Mouse (Mus musculus): ENCODE measurements at regions not wholly inside any gene's neighbourhood (a gene's known extent, or its start where the extent isn't known, plus 50 kb on each side); places are given as distances from the start of the nearest gene placed in this dataset.
A peak's percentile ranks its signal among the peaks of the same experiment; 100 is the strongest.
"Not testable (repeated sequence)": the region's sequence is repeated elsewhere in the genome, so short reads cannot be mapped to it uniquely, and the experiment has no call there.

DNA sequence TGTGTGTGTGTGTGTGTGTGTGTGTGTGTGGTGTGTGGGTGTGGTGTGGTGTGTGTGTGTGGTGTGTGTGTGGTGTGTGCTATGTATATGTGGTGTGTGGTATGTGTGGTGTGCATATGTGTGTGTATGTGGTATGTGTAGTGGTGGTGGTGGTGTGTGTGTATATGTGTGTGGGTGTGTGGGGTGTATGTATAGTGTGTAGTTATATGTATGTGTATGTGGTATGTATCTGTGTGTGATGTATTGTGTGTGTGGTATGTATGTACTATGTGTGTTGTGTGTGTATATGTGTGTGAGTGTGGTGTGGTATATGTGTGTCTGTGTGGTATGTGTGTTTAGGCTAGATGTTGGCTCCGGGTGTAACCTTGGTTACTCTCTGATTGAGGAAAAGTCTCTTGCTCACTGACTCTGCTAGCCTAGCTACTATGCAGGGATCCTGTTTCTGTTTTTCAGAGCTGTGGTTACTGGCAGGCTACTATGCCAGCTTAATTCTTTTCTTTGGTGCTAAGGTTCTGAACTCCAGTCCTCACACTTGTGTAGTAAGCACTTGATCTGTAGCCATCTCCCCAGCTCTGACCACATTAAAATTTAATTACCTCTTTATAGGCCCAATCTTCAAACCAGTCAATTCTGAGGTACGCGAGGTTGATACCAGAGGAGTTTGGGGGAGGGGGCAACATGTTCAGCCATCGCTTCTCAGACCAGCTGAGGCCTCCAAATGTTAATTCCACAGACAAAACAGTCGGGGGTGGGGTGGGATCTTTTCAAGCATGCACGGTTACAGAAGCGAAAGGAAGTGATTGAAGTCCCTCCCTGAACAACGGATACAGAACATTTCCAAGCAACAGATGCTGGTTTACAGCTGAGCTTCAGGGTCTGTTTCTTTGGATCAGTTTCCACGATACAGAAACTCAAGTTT, 126.4 kb upstream of the Camk1g start:
- DNase-seq (ENCODE audit: low spot score in 2 of 2): peak in 1 of 2 experiments; percentile 11

DNA sequence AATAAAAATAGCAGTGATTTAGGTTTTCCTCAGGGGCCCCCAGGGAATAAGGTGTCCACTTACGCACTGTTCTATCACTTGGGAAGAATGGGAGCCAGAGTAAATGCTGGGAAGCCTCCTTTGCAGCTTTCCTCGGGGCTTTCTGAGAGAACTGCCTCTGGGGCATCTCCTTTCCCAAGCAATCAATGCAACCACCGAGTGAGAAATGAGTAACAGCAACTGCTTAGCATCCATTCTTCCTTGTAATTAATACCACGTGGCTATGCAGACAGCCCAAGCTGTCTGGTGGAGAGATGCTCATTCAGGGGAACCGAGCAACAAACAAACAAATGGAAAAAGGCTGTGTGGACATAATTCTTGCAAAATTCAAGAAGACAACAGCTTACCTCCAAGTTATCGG, 117.9 kb upstream of the Camk1g start:
- no peak for DNase-seq (ENCODE audit: low spot score in 2 of 2)

DNA sequence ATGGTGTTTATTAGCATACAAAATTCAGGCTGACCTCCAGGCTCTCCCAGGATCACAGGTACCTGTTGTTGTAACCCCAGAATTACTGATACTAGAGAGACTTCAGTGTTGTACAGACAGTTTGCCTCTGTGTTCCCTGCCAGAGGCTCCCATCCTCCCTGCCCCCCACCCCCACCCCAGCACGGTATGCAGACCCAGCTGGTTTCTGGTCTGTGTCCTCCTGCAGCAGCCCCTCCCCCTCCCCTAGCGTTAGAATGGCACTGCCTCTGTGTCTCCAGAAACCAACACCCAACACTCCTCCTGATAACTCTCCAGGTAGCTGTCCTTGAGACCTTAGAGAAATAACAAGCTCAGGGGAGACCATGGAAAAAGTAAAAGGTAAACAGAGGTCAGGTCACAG, 116.6 kb upstream of the Camk1g start:
- DNase-seq (ENCODE audit: low spot score in 2 of 2): not testable (repeated sequence)

DNA sequence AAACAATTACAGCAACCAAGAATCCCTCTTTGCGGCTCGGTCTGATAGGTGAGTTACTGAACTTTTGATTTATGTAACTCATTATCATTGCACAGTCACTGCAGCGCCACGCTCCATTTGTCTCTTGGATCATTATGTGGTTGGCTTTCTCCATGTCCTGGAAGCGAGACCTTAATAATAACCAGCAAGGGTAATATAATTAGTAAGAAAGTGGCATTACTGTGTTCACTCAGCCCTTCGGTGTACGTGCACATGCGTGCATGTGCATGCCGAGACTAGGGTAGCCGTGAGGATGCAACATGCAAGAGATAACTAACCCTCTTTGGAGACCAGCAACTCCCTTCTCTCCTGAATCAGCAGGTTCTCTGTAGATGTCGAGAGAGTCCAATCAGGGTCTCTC, 114.9 kb upstream of the Camk1g start:
- DNase-seq (ENCODE audit: low spot score in 2 of 2): no peak

DNA sequence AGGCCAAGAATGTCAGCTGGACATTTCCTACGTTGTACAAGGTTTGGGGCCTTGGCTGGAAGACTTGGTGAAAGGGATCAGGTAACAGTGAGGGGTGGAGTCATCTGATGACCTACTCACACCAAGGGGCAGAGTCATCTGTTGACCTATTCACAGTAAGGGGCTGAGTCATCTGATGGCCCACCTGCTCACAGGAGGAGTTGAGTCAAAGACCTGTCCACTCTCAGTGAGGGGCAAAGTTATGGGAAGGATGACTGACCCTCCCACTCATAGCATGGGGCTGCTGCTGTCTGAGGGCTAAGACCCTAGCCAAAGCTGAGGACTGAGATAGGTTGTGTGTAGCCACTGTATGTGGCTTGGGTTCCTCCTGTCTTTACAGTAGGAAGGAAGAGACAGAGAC, 107.2 kb upstream of the Camk1g start:
- no peak for DNase-seq (ENCODE audit: low spot score in 2 of 2)

DNA sequence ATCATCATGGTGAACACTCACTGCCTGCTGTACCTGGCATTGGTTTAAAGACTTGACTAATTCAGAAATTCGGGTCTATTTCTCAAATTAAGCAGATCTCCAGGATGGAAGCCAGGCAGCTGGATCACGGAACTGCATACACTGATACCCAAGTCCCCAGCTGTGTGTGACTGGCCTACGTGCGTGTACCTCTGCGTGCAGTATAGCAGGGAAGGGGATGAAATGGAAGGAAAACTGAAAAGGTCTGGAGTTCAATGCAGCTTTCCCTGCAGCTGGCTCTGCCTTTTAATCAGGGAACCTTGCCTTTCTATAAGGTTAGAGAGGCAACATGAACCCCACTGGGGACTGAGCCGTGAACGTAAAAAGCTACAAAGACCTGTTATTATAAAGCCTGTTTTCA, 106.7 kb upstream of the Camk1g start:
- no peak for DNase-seq (ENCODE audit: low spot score in 2 of 2)

DNA sequence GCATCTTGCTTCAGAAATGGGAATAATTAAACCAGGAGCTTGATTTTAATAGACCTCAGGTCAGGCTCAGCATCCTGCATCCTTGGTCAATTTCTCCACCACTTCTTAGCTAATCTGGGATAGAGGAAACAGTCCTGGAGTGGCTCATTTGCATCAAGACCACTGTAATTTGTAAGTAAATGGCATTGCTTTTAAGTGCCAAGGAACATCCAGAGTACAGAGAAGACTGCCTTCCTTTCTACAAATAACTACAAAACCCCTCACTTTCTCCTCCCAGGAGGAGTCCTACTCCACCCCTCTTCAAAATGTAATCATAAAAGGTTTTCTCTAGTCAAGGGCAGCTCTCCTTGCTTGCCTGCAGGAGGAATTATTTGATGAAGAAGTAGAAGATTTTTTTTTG, 96.2 kb upstream of the Camk1g start:
- no peak for DNase-seq (ENCODE audit: low spot score in 2 of 2)

DNA sequence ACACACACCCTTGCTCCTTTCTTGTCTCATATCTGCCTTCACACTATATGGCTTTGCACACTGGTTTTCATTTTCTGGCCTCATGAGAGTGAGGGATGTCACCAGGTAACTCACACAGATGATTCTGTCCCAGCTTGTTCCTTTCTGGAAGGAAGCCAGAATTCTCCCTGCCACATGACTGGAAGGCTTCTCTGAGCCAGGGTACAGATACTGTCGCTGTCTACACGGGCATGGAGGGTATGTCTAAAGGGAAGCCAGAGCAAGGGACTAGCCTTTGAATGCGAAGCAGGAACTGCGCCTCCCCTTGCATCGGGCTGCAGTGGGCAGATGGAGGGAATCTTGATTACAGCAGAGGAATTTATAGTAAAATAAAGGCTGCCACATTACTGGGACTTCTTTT, 89.6 kb upstream of the Camk1g start:
- DNase-seq (ENCODE audit: low spot score in 2 of 2): no peak

DNA sequence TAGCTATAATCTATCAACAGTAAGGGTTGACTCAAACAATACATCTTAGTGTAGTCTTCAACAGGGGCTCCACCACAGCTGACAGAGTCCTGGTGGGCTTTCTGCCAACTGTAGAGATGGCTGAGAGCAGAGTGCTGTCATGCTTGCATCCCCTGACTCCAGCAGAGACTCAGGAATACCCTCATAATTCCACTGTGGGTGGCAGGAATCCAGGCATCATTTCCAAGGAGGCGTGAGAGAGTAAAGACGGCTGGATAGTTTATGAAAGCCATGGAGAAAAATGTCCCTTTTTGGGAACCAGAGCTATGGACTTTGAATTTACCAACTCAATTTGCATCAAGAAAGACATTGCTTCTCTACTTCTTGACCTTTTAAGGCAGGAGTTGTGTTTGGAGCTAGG, 87.8 kb upstream of the Camk1g start:
- no peak for DNase-seq (ENCODE audit: low spot score in 2 of 2)

DNA sequence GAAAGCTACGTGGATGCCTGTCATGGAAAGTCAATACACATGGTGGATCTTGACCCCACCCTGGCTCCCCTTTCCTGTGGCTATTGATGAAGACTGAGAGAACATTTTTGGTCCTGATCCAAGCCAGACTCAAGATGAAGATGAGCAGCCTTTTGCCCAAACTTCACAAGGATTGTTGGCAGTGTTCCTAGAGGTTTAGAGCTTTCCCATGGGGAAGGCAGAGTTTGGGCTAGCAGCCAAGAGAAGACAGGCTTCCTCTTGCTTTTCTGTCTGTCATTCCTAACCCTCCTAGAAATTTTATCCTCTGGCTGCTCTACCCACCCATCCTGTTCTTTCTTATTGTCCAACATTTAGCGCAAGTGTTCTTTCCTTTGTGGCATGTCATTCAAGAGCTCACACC, 83.6 kb upstream of the Camk1g start:
- peak in 1 of 2 experiments; percentile 27 for DNase-seq (ENCODE audit: low spot score in 2 of 2)

DNA sequence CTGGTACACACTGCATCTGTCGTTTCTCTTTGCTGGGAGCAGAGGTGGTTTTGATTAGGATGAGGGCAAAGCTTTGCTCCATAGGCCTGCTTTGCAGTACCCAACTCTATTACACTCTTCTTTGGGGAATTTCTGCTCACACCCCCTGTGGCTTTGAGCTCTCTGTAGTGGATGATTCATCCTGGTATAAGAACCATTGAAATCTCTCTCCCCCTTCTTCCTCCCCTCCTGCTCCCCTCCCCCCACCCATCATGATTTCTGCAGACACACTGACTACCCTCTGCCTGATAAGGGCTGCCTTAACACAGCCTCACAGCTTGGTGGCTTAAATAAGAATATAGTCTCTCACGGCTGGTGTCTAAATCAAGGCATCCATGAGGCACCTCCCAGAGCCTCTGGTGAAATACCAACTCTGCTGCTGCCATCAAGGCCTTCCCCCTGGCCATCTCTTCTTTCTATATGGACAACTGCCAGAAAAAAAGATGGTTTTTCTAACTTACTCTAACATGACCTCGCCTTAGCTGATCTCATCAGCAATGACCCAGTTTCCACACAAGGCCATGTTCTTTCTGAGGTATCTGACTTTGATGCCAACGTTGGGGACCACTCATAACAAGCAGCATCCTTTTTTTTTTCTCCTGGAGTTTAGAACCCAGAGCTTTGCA, 81.5 kb upstream of the Camk1g start:
- no peak for DNase-seq (ENCODE audit: low spot score in 2 of 2)

DNA sequence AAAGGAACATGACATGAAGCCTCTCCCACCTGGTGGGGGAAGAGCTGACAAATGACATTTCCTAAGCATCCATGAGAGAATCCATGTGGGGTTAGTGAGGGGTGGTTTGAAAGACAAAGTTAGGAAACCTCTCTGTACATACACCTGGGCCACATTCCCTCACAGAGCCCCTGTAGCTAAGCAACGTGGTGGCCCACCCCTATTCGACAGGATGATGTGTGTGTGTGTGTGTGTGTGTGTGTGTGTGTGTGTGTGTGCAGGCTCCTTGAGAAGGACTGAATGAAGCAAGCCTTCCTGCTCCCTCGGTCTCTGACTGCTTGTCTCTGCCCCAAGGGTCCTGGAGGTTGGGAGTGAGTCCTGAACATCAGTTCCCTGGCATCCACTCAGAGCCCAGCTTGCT, 80.7 kb upstream of the Camk1g start:
- no peak for DNase-seq (ENCODE audit: low spot score in 2 of 2)

DNA sequence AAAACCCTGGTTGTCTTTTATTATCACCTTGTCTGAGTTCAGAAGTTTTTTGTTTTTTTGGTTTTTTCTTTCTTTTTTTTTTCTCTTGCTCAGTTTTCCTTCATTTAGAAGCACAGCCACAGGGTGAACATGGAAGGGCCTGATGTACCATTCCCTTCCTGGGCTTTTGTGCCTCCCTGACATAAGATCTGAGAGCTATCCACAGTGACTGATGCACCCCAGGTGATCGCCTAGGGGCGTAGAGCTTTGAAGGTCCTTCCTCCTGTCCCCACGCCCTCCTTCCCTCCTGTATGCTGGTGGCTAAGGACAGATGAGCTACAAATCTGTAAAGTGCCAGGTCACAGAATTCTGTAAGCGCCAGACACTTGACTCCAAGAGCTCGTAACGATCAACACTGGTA, 80.1 kb upstream of the Camk1g start:
- no peak for DNase-seq (ENCODE audit: low spot score in 2 of 2)

DNA sequence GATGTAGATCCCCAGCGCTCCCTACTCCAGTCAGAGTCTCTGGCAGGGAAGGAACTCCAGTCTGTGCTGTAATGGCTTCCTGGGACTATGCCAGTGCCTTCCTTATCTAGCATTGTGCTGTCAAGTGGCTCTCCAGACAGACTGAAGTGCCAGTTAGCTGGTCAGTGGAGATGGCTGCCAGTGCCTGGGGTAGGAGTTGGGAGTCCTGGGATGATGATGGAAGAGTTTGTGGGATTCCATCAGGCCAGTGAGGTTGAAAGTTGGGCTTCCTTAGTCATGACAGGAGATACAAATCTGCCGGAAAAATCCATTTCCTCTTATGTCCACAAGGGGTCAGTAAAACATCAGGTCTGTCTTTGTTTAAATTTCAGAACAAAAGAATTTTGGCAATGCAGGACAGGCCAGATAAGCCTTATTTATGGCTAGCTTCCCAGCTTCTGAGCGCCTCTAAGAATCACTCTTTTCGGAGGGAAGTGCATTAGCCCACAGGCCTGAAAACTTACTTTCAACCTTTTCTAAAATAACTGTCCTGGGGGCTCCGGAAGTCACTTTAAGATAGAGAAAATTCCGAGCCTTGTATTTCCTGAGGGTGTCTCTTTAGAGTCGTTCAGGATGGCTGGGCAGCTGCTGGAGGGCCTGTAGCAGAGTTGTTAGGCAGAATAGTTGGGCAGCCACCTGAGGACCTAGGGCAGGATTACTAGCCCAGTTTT, 79.5 kb upstream of the Camk1g start:
- DNase-seq (ENCODE audit: low spot score in 2 of 2): peak in 1 of 2 experiments; percentile 66

DNA sequence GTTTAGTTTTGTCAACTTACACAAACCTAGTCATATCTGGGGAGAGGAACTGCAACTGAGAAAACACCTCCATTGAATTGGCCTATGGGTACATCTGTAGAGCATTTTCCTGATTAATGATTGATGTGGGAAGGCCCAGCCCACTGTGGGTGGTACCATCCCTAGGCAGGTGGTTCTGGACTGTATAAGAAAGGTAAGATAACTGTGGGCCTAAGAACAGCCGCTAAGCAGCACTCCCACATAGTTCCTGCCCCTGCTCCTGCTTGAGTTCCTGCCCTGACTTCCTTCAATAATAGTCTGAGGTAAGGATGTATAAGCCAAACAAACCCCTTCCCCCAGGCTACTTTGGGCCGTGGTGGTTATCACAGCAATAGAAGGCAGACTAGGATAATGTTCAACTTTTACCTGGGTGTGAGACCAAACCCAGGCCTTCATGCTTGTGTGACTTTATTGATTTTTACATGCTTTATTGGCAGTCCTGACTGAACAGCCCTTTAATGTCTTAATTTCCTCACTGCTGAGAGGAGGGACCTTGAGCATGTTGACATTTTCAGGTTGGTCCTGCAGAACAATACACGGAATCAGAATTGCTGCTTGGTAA, 78.8 kb upstream of the Camk1g start:
- DNase-seq (ENCODE audit: low spot score in 2 of 2): no peak

DNA sequence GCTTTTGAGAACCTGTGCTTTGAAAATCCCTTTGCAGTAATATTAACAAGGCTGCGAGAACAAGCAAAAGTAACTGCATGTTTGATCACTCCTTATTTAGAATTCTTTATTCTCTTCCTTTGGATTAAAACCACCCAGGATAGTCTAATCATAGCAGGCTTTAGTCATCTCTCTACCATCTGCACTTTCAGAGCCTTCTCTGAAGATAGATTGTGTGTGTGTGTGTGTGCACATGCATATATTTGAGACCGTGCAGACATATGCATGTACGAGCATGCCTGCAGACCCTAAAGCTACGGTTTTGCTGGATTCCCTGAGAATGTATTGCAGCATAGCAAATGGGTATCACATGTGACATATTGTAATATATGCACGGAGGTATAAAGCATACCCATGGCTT, 77.5 kb upstream of the Camk1g start:
- peak in 1 of 2 experiments; percentile 29 for DNase-seq (ENCODE audit: low spot score in 2 of 2)

DNA sequence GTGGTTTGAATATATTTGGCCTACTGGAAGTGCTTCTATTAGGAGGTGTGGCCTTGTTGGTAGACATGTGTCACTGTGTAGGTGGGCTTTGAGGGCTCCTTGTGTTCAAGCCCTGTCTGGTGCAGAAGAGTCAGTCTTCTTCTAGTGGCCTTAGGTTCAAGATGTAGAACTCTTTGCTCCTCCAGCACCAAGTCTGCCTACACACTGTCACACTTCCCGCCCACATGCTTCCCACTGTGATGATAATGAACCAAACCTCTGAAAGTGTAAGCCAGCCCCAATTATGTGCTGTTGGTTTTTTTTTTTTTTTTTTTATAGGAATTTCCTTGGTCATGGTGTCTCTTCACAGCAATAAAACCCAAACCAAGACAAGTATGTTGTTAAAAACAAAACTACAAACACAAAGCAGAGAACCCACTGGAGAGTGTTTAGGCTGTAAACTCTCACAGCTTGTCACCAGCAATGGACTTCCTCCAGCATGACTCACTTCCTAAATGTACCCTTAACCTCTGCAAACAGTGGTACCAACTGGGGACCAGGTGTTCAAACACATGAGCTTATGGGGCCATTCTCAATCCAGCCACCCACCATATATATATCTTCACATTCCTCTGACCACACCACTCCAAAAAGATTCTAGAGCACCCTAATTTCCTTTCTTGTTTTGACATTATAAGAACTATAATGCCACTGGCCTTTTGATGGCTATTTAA, 74.0 kb upstream of the Camk1g start:
- no peak for DNase-seq (ENCODE audit: low spot score in 2 of 2)

DNA sequence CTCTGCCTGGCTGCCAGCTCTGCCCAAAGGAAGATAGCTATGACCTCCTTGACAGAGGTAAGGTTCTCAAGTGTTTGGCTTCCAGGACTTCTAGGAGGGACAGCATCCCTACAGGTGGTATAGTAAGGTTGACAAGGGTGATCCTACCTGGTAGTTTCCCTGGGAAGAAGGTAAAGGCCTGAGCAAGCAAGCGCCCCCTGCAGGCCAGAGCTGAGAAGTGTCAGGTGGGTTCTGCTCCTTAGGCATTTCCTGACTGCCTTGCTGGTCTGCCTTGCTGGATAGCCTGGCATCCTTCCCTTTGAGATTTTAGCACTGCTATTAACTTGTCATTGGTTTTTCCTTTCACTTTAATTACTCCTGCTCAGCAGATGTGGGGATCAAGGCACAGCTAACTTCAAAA, 70.4 kb upstream of the Camk1g start:
- DNase-seq (ENCODE audit: low spot score in 2 of 2): no peak

DNA sequence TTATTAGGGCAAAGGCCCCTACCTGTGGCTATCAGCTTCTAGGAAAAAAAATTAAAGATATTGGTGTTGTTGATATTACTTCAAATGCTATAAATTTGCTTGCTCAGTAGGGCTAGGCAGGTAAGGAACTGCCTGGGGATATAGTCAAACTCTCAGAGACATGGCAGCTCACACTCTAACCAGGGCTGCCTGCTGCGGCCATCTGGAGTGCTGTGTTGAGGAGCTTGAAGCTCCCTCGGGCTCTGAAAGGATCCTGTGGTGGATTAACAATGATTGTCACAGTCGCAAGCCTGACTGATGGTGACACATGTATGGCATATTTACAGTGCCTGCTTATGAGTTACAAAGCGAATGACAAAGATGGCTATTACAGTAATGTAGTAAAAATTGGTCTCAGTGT, 64.2 kb upstream of the Camk1g start:
- no peak for DNase-seq (ENCODE audit: low spot score in 2 of 2)

DNA sequence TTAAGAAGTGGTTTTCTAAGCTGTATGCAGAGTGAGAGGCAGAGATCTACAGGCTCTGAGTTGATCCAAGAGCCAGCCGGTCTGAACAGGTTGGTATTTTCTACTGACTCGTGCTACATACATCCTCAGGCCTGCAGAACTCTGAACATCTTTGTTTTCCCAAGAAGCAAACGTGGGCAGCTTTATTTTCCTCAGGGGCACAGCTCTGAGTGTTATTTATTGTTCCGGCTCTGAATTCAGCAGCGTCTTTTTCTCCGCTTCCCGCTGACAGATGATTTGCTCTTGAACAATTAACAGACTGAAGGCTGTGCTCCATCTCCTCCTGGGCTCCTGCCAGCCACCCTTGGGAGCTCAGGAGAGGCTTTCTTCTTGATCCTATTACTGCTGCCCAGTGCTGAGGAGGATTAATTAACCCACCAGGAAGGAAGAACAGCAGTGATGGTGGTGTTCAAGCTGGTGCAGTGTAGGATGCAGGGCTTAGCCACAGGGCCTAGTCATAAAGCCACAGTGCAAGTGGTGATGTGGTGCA, 63.5 kb upstream of the Camk1g start:
- peak; percentile 32 to 56 for DNase-seq (ENCODE audit: low spot score in 2 of 2)

DNA sequence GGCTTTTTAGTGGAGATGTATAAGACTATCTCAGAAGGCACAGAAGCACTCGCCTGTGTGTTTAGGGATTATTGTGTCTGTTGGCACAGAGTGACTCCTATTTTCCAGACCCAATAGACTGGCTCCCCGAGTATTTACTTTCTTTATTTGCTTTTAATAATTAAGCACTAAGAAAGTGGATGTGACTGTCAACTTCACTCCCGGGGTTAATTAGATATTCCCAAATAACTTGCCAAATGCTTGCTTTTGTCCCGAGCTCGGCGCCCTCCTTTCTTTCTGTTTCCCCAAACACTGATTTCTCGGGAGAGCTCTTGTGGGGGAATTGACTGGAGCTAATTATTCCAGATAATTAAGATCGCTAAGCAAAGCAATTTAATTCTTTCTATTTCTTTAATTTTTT, 60.1 kb upstream of the Camk1g start:
- no peak for DNase-seq (ENCODE audit: low spot score in 2 of 2)
